Mouse (Mus musculus) CH12.LX (cell line): ENCODE data around the gene Abraxas1. TPM values are rescaled to one million over a fixed set of nuclear protein-coding genes. Genes with fewer than 3 reads are reported as not detected.

Experiments
- DNase-seq: peaks from one replicate; pipeline ENCODE4 v3.0.0-alpha.2; 2013; ENCODE audit errors: extremely low read depth
- H3K27ac ChIP-seq: 2 replicates; pipeline ENCODE4 v1.5.1; 2012; ENCODE audit warnings: low read depth, mild to moderate bottlenecking, control low read depth, moderate library complexity; ENCODE audit not compliant: insufficient read depth
- H3K27me3 ChIP-seq: replicated peaks from 2 replicates; pipeline ENCODE3; 2012; ENCODE audit warnings: inconsistent platforms
- H3K36me3 ChIP-seq, 2 experiments: replicated peaks in 1 of 2; 2 replicates each; pipeline versions ENCODE3 to v1.6.1; 2012; ENCODE audit warnings: inconsistent platforms in 1 of 2, low read length in 1 of 2, mild to moderate bottlenecking in 1 of 2, mixed read lengths in 1 of 2, moderate library complexity in 1 of 2; ENCODE audit not compliant: control insufficient read depth in 1 of 2, insufficient read depth in 1 of 2
- H3K4me1 ChIP-seq, 2 experiments: 2 replicates each; pipeline ENCODE4 v1.6.1; 2012; ENCODE audit warnings: inconsistent platforms in 1 of 2, moderate library complexity in 1 of 2; ENCODE audit not compliant: insufficient read depth in 2 of 2, control insufficient read depth in 1 of 2
- H3K4me2 ChIP-seq: 2 replicates; pipeline ENCODE4 v1.6.1; 2012; ENCODE audit warnings: low read depth, mild to moderate bottlenecking, control low read depth; ENCODE audit not compliant: poor library complexity, insufficient read depth, severe bottlenecking
- H3K4me3 ChIP-seq, 3 experiments: fragments of 150-350 bp in 1 of 3; sonication (generic) in 1 of 3; replicated peaks in 1 of 3; 2 replicates each; pipeline versions ENCODE3 to v1.5.1; 2011 to 2012; ENCODE audit warnings: low read depth in 2 of 3, low read length in 2 of 3, mild to moderate bottlenecking in 2 of 3, moderate library complexity in 2 of 3, control low read depth in 1 of 3, improper control_type of control experiment in 1 of 3, inconsistent platforms in 1 of 3, mixed read lengths in 1 of 3; ENCODE audit not compliant: poor library complexity in 1 of 3
- H3K79me2 ChIP-seq: replicated peaks from 2 replicates; pipeline ENCODE4 v1.6.1; 2012; ENCODE audit warnings: mild to moderate bottlenecking, moderate library complexity; ENCODE audit not compliant: control insufficient read depth, poor library complexity, insufficient read depth, severe bottlenecking; ENCODE audit errors: extremely low read depth
- H3K9ac ChIP-seq: 2 replicates; pipeline ENCODE4 v1.6.1; 2012; ENCODE audit warnings: low read depth, mild to moderate bottlenecking, control low read depth, moderate library complexity; ENCODE audit not compliant: insufficient read depth
- H3K9me3 ChIP-seq: replicated peaks from 2 replicates; pipeline ENCODE3; 2012; ENCODE audit warnings: low read length, inconsistent platforms, mixed read lengths
- CHD1 ChIP-seq: IDR thresholded peaks from 2 replicates; pipeline ENCODE4 v1.6.1; 2012; ENCODE audit warnings: low read depth, low read length, improper control_type of control experiment, inconsistent platforms
- CTCF ChIP-seq, 2 experiments: IDR thresholded peaks in 1 of 2; conservative IDR thresholded peaks in 1 of 2; 2 replicates each; pipeline ENCODE4 v1.5.1; 2011 to 2012; ENCODE audit warnings: low read depth in 2 of 2, low read length in 2 of 2, improper control_type of control experiment in 1 of 2, inconsistent platforms in 1 of 2, mild to moderate bottlenecking in 1 of 2, moderate library complexity in 1 of 2
- ELF1 ChIP-seq: IDR thresholded peaks from 2 replicates; pipeline ENCODE4 v1.6.1; 2014; ENCODE audit warnings: low read depth, mild to moderate bottlenecking, inconsistent platforms, low read length, improper control_type of control experiment
- EP300 ChIP-seq: IDR thresholded peaks from 2 replicates; pipeline ENCODE4 v1.6.1; 2011; ENCODE audit warnings: low read length, improper control_type of control experiment
- ETS1 ChIP-seq: conservative IDR thresholded peaks from 2 replicates; pipeline ENCODE4 v1.6.1; 2012; ENCODE audit warnings: low read depth, mild to moderate bottlenecking, inconsistent platforms, low read length, improper control_type of control experiment, moderate library complexity
- GABPA ChIP-seq: IDR thresholded peaks from 2 replicates; pipeline ENCODE4 v1.6.1; 2012; ENCODE audit warnings: low read depth, low read length, improper control_type of control experiment, inconsistent platforms; ENCODE audit not compliant: insufficient replicate concordance
- JUND ChIP-seq: conservative IDR thresholded peaks from 2 replicates; pipeline ENCODE4 v1.6.1; 2011; ENCODE audit warnings: low read depth, low read length, improper control_type of control experiment
- MAX ChIP-seq: IDR thresholded peaks from 2 replicates; pipeline ENCODE4 v1.6.1; 2011; ENCODE audit warnings: low read length, improper control_type of control experiment
- MAZ ChIP-seq: IDR thresholded peaks from 2 replicates; pipeline ENCODE4 v1.6.1; 2012; ENCODE audit warnings: low read depth, mild to moderate bottlenecking, inconsistent platforms, low read length, improper control_type of control experiment, moderate library complexity
- MEF2A ChIP-seq: IDR thresholded peaks from 2 replicates; pipeline ENCODE4 v1.6.1; 2014; ENCODE audit warnings: low read depth, mild to moderate bottlenecking, inconsistent platforms, low read length, improper control_type of control experiment, borderline replicate concordance
- NRF1 ChIP-seq: IDR thresholded peaks from 2 replicates; pipeline ENCODE4 v1.6.1; 2014; ENCODE audit warnings: low read depth, mild to moderate bottlenecking, inconsistent platforms, low read length, improper control_type of control experiment, moderate library complexity
- RAD21 ChIP-seq: IDR thresholded peaks from 2 replicates; pipeline ENCODE4 v1.6.1; 2011; ENCODE audit warnings: low read depth, mild to moderate bottlenecking, low read length, improper control_type of control experiment, moderate library complexity
- RCOR1 ChIP-seq: conservative IDR thresholded peaks from 2 replicates; pipeline ENCODE4 v1.6.1; 2012; ENCODE audit warnings: low read depth, mild to moderate bottlenecking, inconsistent platforms, low read length, improper control_type of control experiment
- SMC3 ChIP-seq: IDR thresholded peaks from 2 replicates; pipeline ENCODE4 v1.6.1; 2011; ENCODE audit warnings: low read depth, low read length, improper control_type of control experiment
- UBTF ChIP-seq: IDR thresholded peaks from 2 replicates; pipeline ENCODE4 v1.6.1; 2012; ENCODE audit warnings: low read depth, mild to moderate bottlenecking, inconsistent platforms, low read length, improper control_type of control experiment, moderate library complexity
- ZC3H11A ChIP-seq: IDR thresholded peaks from 2 replicates; pipeline ENCODE4 v1.6.1; 2012; ENCODE audit warnings: low read depth, mild to moderate bottlenecking, inconsistent platforms, low read length, improper control_type of control experiment
- dilution Hi-C: fragments of 300-500 bp; cut with MboI; formaldehyde crosslinking; loops from 2 replicates; pipeline ENCODE4 v1.14.3; 2020; ENCODE audit warnings: low sequenced_read_pairs; ENCODE audit not compliant: extremely low pct_unique_long_range_greater_than_20kb, extremely low pct_ligation_motif_present
- in situ Hi-C: fragments of 300-500 bp; cut with MboI; formaldehyde crosslinking; loops from 3 replicates; pipeline ENCODE4 v1.14.3; 2019; ENCODE audit warnings: low sequenced_read_pairs, low pct_ligation_motif_present, low pct_unique_long_range_greater_than_20kb, mixed read lengths
- polyA plus RNA-seq: library from polyadenylated mRNA; unstranded; fragments of >175 nt; gene quantifications from 2 replicates; pipeline ENCODE4 v1.2.1, GENCODE M21; 2012; ENCODE audit warnings: low read depth; ENCODE audit not compliant: insufficient read length
- total RNA-seq, 2 experiments: library from RNA; depleted of rRNA; stranded (reverse); fragments of 300-350 nt in 1 of 2; fragments of >200 nt in 1 of 2; gene quantifications; 2 replicates each; pipeline ENCODE4 v1.2.3; 2012 to 2014

Abraxas1 gene
- total and polyA plus RNA-seq, 3 experiments: 13.4 to 34.9 (median 30.9) TPM

- H3K36me3 ChIP-seq: no peaks in the 10 kb centered on the region
- in situ Hi-C loops (no loop called here), dilution Hi-C loops (no loop called here)
- H3K4me3 ChIP-seq: no peak overlapping the region
- no peak for TF ChIP-seq NRF1
- TF ChIP-seq MAX: no peak
- no peak for TF ChIP-seq GABPA
- TF ChIP-seq ELF1: no peak
- TF ChIP-seq JUND: no peak
- TF ChIP-seq ETS1: no peak
- TF ChIP-seq EP300: no peak
- no peak for TF ChIP-seq MEF2A
- no peak for TF ChIP-seq RAD21
- TF ChIP-seq MAZ: no peak
- TF ChIP-seq CHD1: no peak
- TF ChIP-seq UBTF: no peak
- no peak for DNase-seq
- H3K9ac ChIP-seq: no peak overlapping the region
- no peak overlapping the region for H3K4me2 ChIP-seq
- H3K27ac ChIP-seq: no peak overlapping the region
- no peaks in the 10 kb centered on the region for H3K27me3 ChIP-seq
- peaks cover 0 to 3% of the 10 kb centered on the region in 2 experiments; a peak in 1 of 4 replicates for H3K4me1 ChIP-seq
- no peaks in the 10 kb centered on the region for H3K79me2 ChIP-seq
- peaks cover 3% of the 10 kb centered on the region for H3K9me3 ChIP-seq
Observed at GRCm38 (mm10) chr5:100826531-100826930, 5.8 kb upstream of the Abraxas1 start.

GRCm38 (mm10) chr5:100825975-100826374, 5.2 kb upstream of the Abraxas1 start:
- no peaks in the 10 kb centered on the region for H3K36me3 ChIP-seq
- no peak overlapping the region for H3K27ac ChIP-seq
- H3K4me2 ChIP-seq: no peak overlapping the region
- no peaks in the 10 kb centered on the region for H3K27me3 ChIP-seq
- peak; percentile 53 for DNase-seq
- H3K4me3 ChIP-seq: no peak overlapping the region
- no peak overlapping the region for H3K9ac ChIP-seq
- peak in 1 of 2 experiments; percentile 77; a peak in 3 of 4 replicates for TF ChIP-seq CTCF (conservative IDR thresholded peaks at IDR 0.05 in 1 of 2, IDR thresholded peaks at IDR 0.05 in 1 of 2; ENCODE audit: low read depth in 2 of 2, low read length in 2 of 2)
- TF ChIP-seq RCOR1: no peak
- TF ChIP-seq RAD21: peak; percentile 69
- TF ChIP-seq ZC3H11A: peak; percentile 61
- peak; percentile 82 for TF ChIP-seq SMC3
- dilution Hi-C loops: no loop called here
- peaks cover 0 to 3% of the 10 kb centered on the region in 2 experiments; a peak in 1 of 4 replicates for H3K4me1 ChIP-seq
- in situ Hi-C loops: no loop called here
- no peaks in the 10 kb centered on the region for H3K79me2 ChIP-seq
- H3K9me3 ChIP-seq: peaks cover 3% of the 10 kb centered on the region
